Mouse (Mus musculus) frontal cortex, postnatal 25 days (tissue): ENCODE measurements around the gene Ksr2.

ENCODE experiments used
- DNase-seq, 2 experiments: peaks; one replicate each; pipeline ENCODE4 v3.0.0; 2022; ENCODE audit warnings: low spot score in 2 of 2

Gene Ksr2

DNA sequence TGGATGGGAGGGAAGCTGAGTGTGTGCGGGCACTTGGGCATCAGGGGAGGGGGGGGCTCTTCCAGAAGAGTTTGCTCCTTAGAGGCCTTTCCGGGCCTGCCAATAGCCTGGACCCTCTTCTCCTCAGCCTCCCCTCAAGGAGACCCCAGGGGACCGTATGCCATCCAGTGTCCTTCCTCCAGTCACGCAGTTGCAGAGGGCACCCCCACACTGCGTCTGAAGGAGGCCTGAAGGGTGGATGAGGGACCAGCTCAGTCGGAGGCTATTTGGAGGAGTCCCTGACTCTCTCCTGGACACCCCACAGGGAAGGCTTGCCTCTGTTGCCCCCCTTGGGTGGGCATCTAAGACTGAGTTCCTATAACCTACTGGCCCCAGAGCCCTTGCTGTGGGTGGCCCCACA lies 367.4 kb downstream of the Ksr2 start:
- no peak for DNase-seq

DNA sequence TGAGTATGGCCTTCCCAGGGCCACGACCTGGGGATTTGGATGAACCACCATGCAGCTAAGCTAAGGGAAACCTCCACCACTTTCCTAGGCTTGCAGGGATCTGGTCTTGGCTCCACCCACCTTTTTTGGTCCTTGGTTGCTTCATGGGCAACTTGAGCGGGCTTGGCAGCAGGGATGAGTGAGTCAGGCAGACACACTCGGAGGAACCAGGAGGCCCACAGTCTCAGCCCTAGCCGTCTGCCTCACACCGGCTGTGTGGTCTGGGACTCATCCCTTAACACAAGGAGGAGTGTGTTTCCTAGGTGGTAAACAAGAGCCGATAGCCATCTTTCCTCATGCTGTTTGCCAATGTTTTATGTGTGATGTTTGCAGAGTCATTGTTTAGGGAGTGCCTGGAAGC lies 376.3 kb downstream of the Ksr2 start:
- DNase-seq: no peak

DNA sequence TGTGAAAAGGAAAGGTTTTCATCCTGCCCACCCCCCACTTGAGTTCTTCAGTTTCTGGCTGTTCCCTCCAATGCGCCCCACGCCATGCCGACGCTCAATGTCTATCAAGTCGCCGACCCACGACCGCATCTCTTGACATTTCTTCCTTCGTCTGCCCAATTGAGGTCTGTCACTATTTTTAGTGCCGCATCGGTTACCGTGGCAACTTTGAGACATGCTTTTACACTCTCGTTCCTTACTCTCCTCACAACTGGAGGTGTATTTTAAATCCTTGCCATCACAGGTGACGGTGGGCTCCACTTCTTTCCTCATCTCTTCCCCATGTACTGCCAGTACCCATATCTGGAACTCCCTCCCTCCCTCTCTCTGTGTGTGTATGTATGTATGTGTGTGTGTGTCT lies 378.1 kb downstream of the Ksr2 start:
- no peak for DNase-seq

DNA sequence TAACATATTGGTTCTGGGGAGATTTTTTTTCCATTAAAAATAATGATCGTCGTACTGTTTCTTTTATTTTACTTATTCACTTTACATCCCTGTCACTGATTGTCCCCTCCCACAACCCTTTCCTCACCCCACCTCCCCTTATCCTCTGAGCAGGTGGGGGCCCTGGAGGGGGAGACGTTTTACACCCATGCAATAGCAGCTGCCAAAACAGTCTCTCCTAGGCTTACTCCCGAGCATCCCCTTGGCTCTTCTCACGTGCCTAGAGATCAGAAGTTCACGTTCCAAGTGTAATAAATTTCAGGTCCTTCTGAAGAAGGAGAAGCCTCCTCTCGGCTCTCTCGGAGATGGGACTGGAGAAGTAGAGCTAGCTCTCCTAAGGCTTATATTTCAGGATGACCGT lies 387.0 kb downstream of the Ksr2 start:
- no peak for DNase-seq

DNA sequence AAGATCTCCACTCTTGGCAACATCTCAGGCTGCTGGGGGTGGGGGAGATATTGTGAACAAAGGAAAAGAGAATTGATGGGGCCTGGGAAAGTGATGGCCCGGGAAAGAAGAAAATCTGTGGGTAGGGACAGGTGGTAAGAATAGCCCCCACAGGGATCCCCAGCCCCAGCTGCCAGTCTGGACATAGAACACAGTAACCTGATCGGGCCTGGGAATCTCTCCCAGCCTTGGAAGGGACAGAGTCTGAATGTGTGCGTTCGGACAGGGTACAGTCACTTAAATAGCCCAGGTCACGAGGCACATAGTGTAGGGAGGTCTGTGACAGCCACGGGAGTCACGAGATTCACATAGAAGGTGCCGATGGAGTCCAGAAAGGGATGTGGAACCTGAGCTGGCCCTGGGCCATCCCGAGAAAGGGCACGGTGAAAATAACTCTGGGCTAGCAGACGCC lies 388.3 kb downstream of the Ksr2 start:
- DNase-seq: no peak

DNA sequence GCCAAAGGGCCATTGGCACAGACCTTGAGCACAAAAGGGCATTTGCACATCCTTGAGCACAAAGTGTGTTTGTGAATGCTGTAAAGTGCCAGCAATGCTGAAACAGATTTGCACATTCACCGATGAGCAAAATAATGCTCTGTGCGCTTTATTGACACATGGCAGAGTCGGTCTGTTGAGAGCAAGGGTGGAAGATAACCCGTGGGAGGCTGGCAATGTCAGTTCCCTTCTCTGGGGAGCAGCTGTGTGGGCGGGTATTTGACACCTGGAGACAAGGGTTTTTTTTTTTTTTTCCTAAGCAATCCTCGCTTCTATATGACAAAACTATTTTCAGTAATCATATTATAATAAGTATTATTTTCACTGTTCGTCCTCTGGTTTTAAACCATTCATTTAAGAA lies 389.8 kb downstream of the Ksr2 start:
- no peak for DNase-seq

DNA sequence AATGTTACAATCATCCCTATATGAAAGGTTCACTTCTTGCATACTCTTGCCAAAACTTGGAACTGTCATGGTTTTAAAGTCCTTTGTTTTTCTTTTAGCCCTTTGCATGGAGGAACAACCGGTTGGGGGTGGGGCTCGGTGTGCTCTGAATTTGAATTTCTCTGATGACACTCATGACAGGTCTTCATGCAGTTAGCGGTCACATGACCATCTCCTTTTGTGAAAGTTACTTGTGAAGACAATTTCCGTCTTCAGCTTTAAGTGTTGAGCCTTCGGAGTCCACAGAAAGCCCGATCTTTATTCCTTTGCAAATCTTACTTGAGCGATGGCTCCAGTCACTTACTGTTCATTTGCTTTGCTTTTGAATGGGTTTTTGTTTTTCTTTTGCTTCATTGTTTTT lies 397.1 kb downstream of the Ksr2 start:
- DNase-seq: no peak

DNA sequence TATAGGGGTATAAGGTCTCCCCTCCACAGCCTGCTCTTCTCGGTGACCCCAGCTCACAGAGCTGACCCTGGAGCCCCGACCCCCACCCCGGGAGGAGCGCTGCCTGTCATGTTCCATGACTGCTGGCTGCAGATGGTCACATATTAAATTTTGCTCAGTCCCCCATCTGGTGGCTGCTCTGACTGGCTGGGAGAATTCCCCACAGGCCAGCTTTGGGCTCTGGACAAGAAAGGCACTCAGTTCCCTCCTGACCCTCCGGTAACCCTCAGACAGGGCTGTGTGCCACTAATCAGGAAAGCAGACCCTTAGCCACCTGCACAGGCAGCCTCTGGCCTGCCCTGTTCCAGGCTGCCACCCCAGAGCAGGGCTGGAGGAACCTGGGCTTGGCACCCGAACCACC lies 405.0 kb downstream of the Ksr2 start:
- no peak for DNase-seq

DNA sequence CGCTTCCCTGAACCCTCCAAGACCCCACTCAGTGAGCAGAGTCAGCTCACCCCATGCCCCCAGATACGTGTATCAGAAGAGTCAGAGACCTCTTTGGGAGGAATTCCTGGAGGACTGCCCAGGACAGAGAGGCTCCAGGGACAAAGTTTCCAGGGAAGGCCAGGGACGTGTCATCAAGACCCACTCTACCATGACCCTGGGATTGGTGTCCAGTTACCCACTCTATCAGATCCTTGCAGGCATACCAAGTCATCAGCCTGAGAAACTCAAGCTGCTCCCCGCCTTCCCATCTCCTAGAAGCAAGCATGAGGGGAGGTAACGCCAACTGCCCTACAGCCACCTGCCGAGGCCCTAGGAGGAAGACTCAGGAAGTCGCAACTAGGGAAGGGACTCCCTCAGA lies 406.6 kb downstream of the Ksr2 start:
- DNase-seq: no peak

DNA sequence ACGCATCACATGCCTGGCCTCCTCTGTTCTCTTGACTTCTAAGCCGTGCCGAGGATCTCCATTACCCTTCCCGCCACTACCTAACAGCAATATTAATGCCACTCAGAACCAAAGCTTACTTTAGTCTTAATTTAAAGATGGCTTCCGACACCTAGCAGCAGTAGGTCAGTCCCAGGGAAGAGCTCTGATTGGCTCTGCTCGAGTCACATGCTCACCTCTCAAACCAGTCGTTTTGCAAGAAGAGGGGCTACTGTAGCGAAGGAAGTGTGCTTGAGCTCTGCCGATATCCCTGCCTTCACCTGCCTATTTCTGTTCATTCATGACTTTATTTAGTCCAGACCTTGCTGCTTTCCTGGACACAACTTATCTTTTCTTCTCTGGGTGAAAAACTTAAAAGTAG lies 410.0 kb downstream of the Ksr2 start:
- no peak for DNase-seq

DNA sequence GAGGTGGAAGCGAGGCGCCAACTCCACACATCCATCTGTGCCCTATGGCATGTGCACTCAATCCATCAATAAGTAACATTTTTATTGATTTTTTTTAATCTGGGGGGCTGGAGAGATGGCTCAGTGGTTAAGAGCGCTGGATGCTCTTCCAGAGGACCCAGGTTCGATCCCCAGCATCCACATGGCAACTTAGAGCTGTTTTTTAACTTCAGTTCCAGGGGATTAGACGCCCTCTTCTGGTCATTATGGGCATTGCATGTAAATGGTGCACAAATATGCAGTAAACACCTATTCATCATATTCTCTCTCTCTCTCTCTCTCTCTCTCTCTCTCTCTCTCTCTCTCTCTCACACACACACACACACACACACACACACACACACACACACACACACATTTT lies 410.7 kb downstream of the Ksr2 start:
- no peak for DNase-seq
